Mouse (Mus musculus): ENCODE results near the gene Lnx2. TPM values are rescaled to one million over a fixed set of nuclear protein-coding genes. Genes with fewer than 3 reads are reported as not detected.

Gene Lnx2
- 3.9 and 4.0 TPM in 2 replicates for polyA plus RNA-seq (2015; fragmentation: Nextera tagmentation; extraction: Ambion mirVana)

DNA sequence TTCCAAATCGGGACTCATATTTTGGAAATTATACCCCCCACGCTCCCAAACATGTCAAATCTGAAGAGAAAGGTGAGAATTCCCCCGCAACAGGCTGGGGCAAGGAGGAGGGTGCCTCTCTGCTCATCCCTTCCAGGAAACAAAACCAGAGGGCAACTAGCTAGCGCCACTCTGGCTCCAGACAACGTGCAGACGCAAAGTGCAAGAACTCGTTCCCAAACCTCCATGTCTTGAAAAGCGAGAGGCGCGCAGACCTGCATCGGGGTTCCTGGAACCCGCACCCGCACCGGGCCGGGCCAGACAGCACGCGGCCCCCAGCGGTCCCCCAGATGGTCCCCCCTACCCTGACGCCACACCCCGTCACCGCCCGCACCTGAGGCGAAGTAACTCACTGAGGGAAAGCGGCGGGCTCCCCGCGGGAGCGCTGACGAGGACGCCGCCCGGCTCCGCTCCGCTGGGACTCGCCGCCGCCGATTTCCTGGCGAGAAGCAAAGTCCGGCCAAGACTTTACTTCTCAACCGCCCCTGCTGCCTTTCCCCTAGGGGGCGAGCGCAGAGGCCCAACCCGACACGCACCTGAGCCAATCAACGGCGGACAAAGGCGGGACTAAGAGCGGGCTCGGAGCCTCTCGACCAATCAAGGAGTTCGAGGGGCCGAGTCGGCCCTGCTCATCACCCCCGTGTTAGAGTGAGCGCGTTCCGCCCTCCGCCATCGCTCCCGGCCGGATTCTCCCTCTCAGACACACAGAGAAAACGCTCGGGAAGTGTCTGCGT, at the start of gene Lnx2:
Gene Lnx2 (minus strand): TSS at position 561 of the 773 bp plus-strand sequence.
- peak; percentile 99 for ATAC-seq (replicated peaks)
- no peaks in the 10 kb centered on the region for H3K27me3 ChIP-seq (replicated peaks)
- peak within 1 kb of the TSS; percentile 70 for H3K4me3 ChIP-seq
- H3K36me3 ChIP-seq (replicated peaks) = no peaks in the 10 kb centered on the region
- H3K9me3 ChIP-seq = no peaks in the 10 kb centered on the region
- peak within 1 kb of the TSS; percentile 86 for H3K27ac ChIP-seq
- under 1% methylated on average over 65 of the region's 65 CpGs for WGBS
- peak within 1 kb of the TSS; percentile 79 for H3K9ac ChIP-seq
- peaks cover 21% of the 10 kb centered on the region for H3K4me1 ChIP-seq
- peak within 1 kb of the TSS; percentile 94 for H3K4me2 ChIP-seq

DNA sequence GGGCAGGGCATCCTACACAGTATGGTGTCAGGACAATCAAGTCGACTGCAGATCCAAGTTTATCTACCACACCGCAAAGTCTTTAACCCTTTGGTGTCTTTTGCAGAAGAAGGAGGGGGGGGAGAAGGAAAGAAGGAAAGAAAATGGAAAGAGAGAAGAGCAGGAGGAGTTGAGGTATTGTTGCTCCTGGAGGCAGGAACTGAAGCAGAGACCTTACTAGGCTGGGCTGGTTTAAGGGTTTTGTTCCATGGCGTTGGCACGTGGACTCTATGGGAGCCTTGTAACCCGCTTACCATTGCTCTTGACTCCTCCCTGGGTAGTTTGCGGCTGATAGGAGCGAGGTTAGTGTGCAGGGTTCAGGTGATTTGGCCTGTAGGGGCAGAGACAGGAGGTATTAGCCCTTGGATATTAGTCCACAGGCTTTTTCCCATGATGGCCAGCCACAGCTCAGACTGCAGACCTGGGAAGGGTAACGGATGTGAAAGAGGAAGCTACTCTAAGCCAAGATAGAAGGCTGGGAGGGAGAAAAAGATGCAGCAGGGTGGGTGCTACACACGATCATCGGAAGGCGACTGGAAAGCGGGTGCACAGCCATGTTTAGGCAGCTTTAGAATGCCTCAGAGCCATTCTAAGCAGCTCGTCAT, 49.3 kb upstream of the Lnx2 start:
- no peaks in the 10 kb centered on the region for H3K9me3 ChIP-seq
- no peaks in the 10 kb centered on the region for H3K36me3 ChIP-seq (replicated peaks)
- no peak for ATAC-seq (replicated peaks)
- 0 out of 2 replicates have a peak, but pooled peaks cover 2% of the 10 kb centered on the region for H3K27me3 ChIP-seq (replicated peaks)
- H3K9ac ChIP-seq = no peak overlapping the region
- no peak overlapping the region for H3K4me3 ChIP-seq
- 89% methylated on average over 13 of the region's 13 CpGs for WGBS
- H3K4me2 ChIP-seq = no peak overlapping the region
- no peaks in the 10 kb centered on the region for H3K4me1 ChIP-seq
- no peak overlapping the region for H3K27ac ChIP-seq

DNA sequence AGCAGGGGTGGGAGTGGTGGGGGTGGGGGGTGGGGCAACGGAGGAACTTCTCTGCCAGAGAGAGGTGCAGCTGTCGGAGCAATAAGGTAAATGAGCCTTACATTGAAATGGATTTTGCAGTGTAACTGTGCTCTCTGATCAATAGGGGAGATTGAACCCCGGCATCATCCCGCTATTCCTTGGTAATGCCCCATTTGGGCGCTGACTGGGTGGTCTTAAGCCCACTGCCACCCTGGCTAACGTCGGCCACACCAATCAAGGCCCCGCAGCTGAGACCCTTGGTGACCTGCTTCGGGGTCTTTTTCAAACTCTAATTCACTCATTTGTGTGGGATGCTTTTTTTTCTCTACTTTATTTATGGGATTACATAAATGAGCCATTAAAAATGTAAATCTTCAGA, 48.4 kb upstream of the Lnx2 start:
- no peaks in the 10 kb centered on the region for H3K9me3 ChIP-seq
- WGBS = 34% methylated on average over 9 of the region's 9 CpGs
- ATAC-seq (replicated peaks) = no peak
- no peaks in the 10 kb centered on the region for H3K4me1 ChIP-seq
- H3K4me2 ChIP-seq = no peak overlapping the region
- H3K36me3 ChIP-seq (replicated peaks) = no peaks in the 10 kb centered on the region
- no peak overlapping the region for H3K9ac ChIP-seq
- 0 out of 2 replicates have a peak, but pooled peaks cover 2% of the 10 kb centered on the region for H3K27me3 ChIP-seq (replicated peaks)
- no peak overlapping the region for H3K4me3 ChIP-seq
- H3K27ac ChIP-seq = no peak overlapping the region

DNA sequence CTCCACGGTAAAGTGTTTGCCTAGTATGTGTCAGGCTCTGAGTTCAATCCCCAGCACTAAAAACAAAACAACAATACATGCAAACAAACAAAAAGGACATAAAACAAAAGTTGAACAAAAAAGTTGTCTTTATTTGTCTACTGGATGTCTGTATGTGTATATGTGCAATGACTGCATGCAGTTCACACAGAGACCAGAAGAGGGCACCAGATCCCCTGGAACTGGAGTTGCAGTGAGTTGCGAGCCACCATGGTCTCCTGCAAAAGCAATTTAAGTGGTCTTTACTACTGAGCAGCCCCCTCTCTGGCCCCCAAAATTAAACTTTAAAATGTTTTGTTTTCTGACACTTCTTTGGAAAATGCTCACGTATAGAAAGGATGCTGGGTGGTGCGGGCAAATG, 44.8 kb upstream of the Lnx2 start:
- WGBS = 97% methylated on average over 4 of the region's 4 CpGs
- Histone ChIP-seq H3K4me3 (no peak overlapping the region), H3K9me3 (no peaks in the 10 kb centered on the region), H3K4me2 (no peak overlapping the region), H3K9ac (no peak overlapping the region), H3K4me1 (no peaks in the 10 kb centered on the region), H3K36me3 (replicated peaks) (no peaks in the 10 kb centered on the region), H3K27ac (no peak overlapping the region), H3K27me3 (replicated peaks) (0 out of 2 replicates have a peak, but pooled peaks cover 2% of the 10 kb centered on the region)
- no peak for ATAC-seq (replicated peaks)

DNA sequence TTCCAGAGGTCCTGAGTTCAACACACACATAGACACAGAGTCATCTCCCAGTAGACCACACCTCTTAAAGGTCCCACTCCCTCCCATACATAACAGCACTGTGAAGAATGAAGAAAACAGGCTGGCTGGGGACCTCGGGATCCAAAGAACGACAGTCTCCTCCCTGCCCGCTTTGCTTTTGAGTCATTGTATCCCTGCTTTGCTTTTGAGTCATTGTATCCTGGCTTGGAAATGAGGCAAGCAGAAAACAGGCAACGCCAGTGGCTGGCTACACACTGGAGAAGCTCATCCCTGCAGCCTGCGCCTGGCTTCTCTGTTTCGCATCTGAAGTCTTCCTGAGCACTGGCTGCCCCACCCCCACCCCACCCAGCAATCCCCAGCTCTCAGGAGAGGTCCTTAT, 40.6 kb upstream of the Lnx2 start:
- ATAC-seq (replicated peaks) = no peak
- Histone ChIP-seq H3K4me3 (no peak overlapping the region), H3K27ac (no peak overlapping the region), H3K36me3 (replicated peaks) (no peaks in the 10 kb centered on the region), H3K4me2 (no peak overlapping the region), H3K4me1 (no peaks in the 10 kb centered on the region), H3K27me3 (replicated peaks) (no peaks in the 10 kb centered on the region), H3K9me3 (no peaks in the 10 kb centered on the region), H3K9ac (no peak overlapping the region)
- WGBS = 23% methylated on average over 6 of the region's 6 CpGs

DNA sequence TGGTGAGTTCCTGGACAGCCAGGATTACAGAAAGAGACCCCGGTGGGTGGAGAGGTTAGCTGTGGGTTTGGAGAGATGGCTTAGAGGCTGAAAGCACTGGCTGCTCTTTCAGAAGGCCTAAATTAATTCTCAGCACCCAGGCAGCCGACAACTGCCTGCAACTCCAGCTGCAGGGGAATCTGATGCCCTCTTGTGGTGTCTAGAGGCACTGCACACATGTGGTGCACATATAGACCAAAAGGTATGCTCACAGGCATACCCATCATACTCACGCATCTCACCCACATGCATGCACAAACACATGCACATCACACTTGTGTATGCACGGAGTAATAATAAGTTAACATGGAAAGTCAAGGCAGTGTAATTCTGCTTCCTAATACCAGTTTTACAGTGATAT, 39.2 kb upstream of the Lnx2 start:
- Histone ChIP-seq H3K9me3 (no peaks in the 10 kb centered on the region), H3K36me3 (replicated peaks) (no peaks in the 10 kb centered on the region), H3K9ac (no peak overlapping the region), H3K27me3 (replicated peaks) (no peaks in the 10 kb centered on the region), H3K4me3 (no peak overlapping the region), H3K4me1 (no peaks in the 10 kb centered on the region), H3K4me2 (no peak overlapping the region), H3K27ac (no peak overlapping the region)
- 94% methylated on average over 4 of the region's 4 CpGs for WGBS
- no peak for ATAC-seq (replicated peaks)

DNA sequence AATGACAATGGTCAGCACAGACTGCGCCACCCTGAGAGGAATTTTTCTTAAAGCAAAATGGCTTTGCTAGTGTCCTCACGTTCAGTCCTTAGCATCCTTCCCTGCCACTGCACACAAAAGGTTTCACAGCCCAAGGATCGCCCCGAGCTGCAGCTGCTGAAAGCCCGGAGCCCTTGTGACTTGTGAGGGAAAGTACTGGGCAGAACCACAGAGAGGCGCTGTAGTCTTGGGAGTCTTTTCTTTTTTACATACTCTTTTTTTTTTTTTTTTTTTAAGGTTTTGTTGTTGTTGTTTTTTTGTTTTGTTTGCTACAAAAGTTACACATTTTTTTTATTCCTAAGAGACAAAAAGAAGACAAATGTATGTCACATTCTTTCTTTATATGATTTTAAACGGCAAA, 38.4 kb upstream of the Lnx2 start:
- no peaks in the 10 kb centered on the region for H3K4me1 ChIP-seq
- H3K36me3 ChIP-seq (replicated peaks) = no peaks in the 10 kb centered on the region
- ATAC-seq (replicated peaks) = no peak
- no peak overlapping the region for H3K9ac ChIP-seq
- H3K27me3 ChIP-seq (replicated peaks) = no peaks in the 10 kb centered on the region
- H3K27ac ChIP-seq = no peak overlapping the region
- WGBS = 73% methylated on average over 7 of the region's 7 CpGs
- no peak overlapping the region for H3K4me2 ChIP-seq
- H3K4me3 ChIP-seq = no peak overlapping the region
- no peaks in the 10 kb centered on the region for H3K9me3 ChIP-seq

DNA sequence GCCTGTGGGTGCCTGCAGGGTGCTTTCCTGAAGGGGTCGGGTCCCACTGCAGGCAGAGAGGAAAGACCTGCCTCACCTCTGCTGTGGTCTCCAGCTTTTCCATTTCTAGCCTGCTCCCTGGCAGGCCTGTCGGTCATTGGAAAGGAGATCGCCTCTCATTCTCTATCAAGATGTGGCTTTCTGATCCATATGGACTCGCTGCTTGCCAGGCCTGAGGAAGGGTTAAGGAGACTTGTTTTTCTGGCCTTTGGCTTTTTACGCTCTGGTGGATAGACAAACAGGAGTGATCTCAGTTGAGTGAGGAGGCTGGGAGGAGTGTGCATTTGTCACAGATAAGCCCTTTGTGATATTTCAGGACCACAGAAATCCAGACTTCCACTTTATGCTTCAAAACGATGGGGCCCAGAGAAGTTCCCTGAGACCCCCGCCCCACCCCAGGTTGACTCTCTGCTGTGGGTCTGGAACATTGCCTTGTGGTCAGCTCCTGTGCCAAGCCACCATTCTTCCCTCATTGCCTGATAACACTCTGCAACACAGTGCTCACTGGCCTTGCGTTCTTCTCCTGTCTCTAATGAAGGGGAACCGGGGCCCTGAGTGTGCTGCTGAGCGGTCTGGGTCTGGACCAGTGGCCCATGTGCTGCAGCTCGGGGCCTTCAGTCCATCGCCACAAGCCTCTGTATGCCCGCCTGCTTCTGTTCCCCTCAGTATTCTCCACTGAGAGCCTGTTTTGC, 32.6 kb upstream of the Lnx2 start:
- H3K9me3 ChIP-seq = no peaks in the 10 kb centered on the region
- H3K4me3 ChIP-seq = no peak overlapping the region
- H3K4me2 ChIP-seq = no peak overlapping the region
- no peak overlapping the region for H3K9ac ChIP-seq
- ATAC-seq (replicated peaks) = no peak
- no peak overlapping the region for H3K27ac ChIP-seq
- H3K27me3 ChIP-seq (replicated peaks) = no peaks in the 10 kb centered on the region
- 89% methylated on average over 13 of the region's 13 CpGs for WGBS
- H3K4me1 ChIP-seq = no peaks in the 10 kb centered on the region
- peaks cover 6% of the 10 kb centered on the region; the same call in 1 of the 2 replicates for H3K36me3 ChIP-seq (replicated peaks)

DNA sequence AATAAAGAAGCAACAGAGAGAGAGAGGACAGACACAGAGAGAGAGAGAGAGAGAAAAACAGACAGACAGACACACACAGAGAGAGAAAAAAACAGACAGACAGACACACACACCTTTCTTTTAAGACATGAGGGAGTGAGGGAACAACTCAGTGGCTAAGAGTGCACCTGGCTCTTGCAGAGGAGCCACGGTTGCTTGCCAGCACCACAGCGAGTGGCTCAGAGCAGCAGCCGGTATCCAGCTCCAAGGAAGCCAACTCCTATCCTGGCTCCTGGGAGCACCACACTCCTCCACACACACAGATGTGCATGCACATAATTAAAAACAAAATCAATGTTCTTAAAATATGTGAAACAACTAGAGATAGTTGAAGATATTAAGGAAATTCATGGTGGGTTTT, 30.9 kb upstream of the Lnx2 start:
- Histone ChIP-seq H3K36me3 (replicated peaks) (peaks cover 6% of the 10 kb centered on the region; the same call in 1 of the 2 replicates), H3K4me3 (no peak overlapping the region), H3K27ac (no peak overlapping the region), H3K4me1 (no peaks in the 10 kb centered on the region), H3K9me3 (no peaks in the 10 kb centered on the region), H3K9ac (no peak overlapping the region), H3K4me2 (no peak overlapping the region), H3K27me3 (replicated peaks) (no peaks in the 10 kb centered on the region)
- ATAC-seq (replicated peaks) = no peak
- 95% methylated on average over 3 of the region's 3 CpGs for WGBS

DNA sequence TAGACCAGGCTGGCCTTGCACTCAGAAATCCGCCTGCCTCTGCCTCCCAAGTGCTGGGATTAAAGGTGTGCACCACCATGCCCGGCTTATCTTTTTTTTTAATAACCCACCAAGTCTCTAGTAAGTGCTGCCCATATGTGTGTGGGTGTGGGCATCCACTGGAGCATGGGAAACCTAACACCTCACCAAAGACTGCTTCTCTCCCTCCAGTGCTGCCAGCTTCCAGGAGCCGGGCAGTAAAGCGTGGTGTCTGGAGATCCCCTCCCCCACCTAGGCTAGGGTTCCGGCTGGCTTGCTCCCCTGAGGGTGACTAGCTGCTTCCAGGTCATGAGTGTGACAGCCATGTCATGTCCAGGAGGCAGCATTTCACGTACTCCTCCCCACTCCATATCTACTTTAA, 25.9 kb upstream of the Lnx2 start:
- no peak overlapping the region for H3K27ac ChIP-seq
- ATAC-seq (replicated peaks) = no peak
- no peak overlapping the region for H3K4me3 ChIP-seq
- H3K27me3 ChIP-seq (replicated peaks) = no peaks in the 10 kb centered on the region
- no peak overlapping the region for H3K4me2 ChIP-seq
- peaks cover 6% of the 10 kb centered on the region; the same call in 1 of the 2 replicates for H3K36me3 ChIP-seq (replicated peaks)
- H3K9ac ChIP-seq = no peak overlapping the region
- no peaks in the 10 kb centered on the region for H3K4me1 ChIP-seq
- WGBS = 88% methylated on average over 6 of the region's 6 CpGs
- H3K9me3 ChIP-seq = no peaks in the 10 kb centered on the region

DNA sequence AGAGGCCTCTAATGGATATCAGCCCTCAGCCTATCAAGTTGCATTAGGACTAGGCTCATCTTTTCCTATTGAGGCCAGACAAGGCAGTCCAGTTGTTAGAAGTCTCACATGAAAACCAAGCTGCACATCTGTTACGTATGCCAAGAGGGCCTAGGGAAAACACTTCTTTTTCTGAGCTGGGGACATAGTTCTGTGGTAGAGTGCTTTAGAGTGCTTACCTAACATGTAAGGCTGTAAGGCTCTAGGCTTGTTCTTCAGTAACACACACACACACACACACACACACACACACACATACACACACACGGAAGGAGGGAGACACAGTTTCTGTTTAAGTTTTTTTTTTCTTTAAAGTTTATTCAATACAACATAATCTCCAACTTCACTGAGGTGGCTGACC, 23.8 kb upstream of the Lnx2 start:
- 74% methylated on average over 2 of the region's 2 CpGs for WGBS
- Histone ChIP-seq H3K27me3 (replicated peaks) (no peaks in the 10 kb centered on the region), H3K27ac (no peak overlapping the region), H3K4me2 (no peak overlapping the region), H3K4me3 (no peak overlapping the region), H3K4me1 (no peaks in the 10 kb centered on the region), H3K9me3 (no peaks in the 10 kb centered on the region), H3K9ac (no peak overlapping the region), H3K36me3 (replicated peaks) (no peaks in the 10 kb centered on the region; the same call in 1 of the 2 replicates)
- no peak for ATAC-seq (replicated peaks)

DNA sequence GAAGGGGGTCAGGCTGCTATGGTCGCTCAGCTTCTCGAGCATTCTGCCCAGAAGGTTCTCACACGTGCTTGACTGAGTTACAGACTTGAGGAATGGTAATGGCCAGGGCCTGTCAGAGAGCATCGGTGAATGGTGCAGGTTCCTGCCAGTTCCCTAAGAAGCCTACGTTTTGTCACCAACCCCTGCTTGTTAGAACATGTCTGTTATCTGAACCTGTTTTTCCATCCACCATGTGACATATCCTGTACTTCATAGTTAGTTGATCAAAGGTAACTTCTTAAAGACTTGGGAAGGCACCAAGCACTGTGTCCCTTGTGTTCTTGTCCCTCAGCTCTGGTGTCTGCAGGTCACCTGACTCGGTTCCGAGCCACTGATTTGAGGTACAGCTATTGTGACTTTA, 22.3 kb upstream of the Lnx2 start:
- H3K4me2 ChIP-seq = no peak overlapping the region
- WGBS = 87% methylated on average over 7 of the region's 7 CpGs
- H3K9me3 ChIP-seq = no peaks in the 10 kb centered on the region
- H3K4me1 ChIP-seq = no peaks in the 10 kb centered on the region
- H3K9ac ChIP-seq = no peak overlapping the region
- H3K27ac ChIP-seq = no peak overlapping the region
- no peaks in the 10 kb centered on the region for H3K36me3 ChIP-seq (replicated peaks)
- no peak for ATAC-seq (replicated peaks)
- no peaks in the 10 kb centered on the region for H3K27me3 ChIP-seq (replicated peaks)
- H3K4me3 ChIP-seq = no peak overlapping the region
